Mouse (Mus musculus) heart, embryonic 12.5 days (tissue): ENCODE results near the gene Strip2. TPM values are rescaled to one million over a fixed set of nuclear protein-coding genes. Genes with fewer than 3 reads are reported as not detected.

Experiments used
- ATAC-seq: fragments of 200-750 bp; cut with Nextera tagmentation; 2 replicates; pipeline ENCODE4 v1.8.0; 2017; ENCODE audit warnings: moderate TSS enrichment, moderate library complexity; ENCODE audit not compliant: insufficient number of reproducible peaks, low FRiP score
- H3K27ac ChIP-seq: fragments of 300-500 bp; sonication (generic); 2 replicates; pipeline ENCODE4 v1.5.1; 2016; ENCODE audit warnings: mild to moderate bottlenecking, moderate library complexity; ENCODE audit not compliant: poor library complexity, severe bottlenecking
- H3K27me3 ChIP-seq: fragments of 300-500 bp; sonication (generic); replicated peaks from 2 replicates; pipeline ENCODE4 v1.6.1; 2016; ENCODE audit warnings: mild to moderate bottlenecking, moderate library complexity
- H3K36me3 ChIP-seq: fragments of 300-500 bp; sonication (generic); 2 replicates; pipeline ENCODE4 v1.6.1; 2016; ENCODE audit warnings: mild to moderate bottlenecking, moderate library complexity
- H3K4me1 ChIP-seq: fragments of 300-500 bp; sonication (generic); replicated peaks from 2 replicates; pipeline ENCODE4 v1.6.1; 2016; ENCODE audit warnings: mild to moderate bottlenecking
- H3K4me2 ChIP-seq: fragments of 300-500 bp; sonication (generic); 2 replicates; pipeline ENCODE4 v1.6.1; 2016; ENCODE audit warnings: mild to moderate bottlenecking, moderate library complexity
- H3K4me3 ChIP-seq: fragments of 300-500 bp; sonication (generic); 2 replicates; pipeline ENCODE4 v1.5.1; 2016; ENCODE audit warnings: mild to moderate bottlenecking
- H3K9ac ChIP-seq: fragments of 300-500 bp; sonication (generic); 2 replicates; pipeline ENCODE4 v1.6.1; 2016; ENCODE audit warnings: mild to moderate bottlenecking, moderate library complexity
- H3K9me3 ChIP-seq: fragments of 300-500 bp; sonication (generic); replicated peaks from 2 replicates; pipeline ENCODE4 v1.6.1; 2016; ENCODE audit warnings: mild to moderate bottlenecking, moderate library complexity
- WGBS: fragments of 180-500 bp; shearing (Covaris S2); methylation state at CpG from one replicate; pipeline ENCODE4 v1.1.7; 2016; 5-methylcytosine and 5-hydroxymethylcytosine counted together
- microRNA-seq: library from miRNA; unstranded; fragments of <30 nt; microRNA quantifications from one replicate; pipeline ENCODE4, GENCODE M21; 2017
- polyA plus RNA-seq: library from polyadenylated mRNA; unstranded; fragments of >200 nt; fragmentation: Nextera tagmentation; extraction: Ambion mirVana; gene quantifications from 2 replicates; pipeline ENCODE4 v1.2.1, GENCODE M21; 2016

Strip2 gene
- polyA plus RNA-seq, 1 experiment from 2014 or later: 39.5 TPM

GRCm38 (mm10) chr6:29998771-29999170 is 82.0 kb downstream of the Strip2 start:
- Histone ChIP-seq H3K27ac (no peak overlapping the region), H3K4me1 (0 out of 2 replicates have a peak, but pooled peaks cover 5% of the 10 kb centered on the region), H3K36me3 (no peaks in the 10 kb centered on the region), H3K27me3 (no peaks in the 10 kb centered on the region), H3K9ac (no peak overlapping the region), H3K4me3 (no peak overlapping the region), H3K9me3 (peaks cover 7% of the 10 kb centered on the region; the same call in 1 of the 2 replicates), H3K4me2 (no peak overlapping the region)
- ATAC-seq: no peak
- 62% methylated on average over 4 of the region's 4 CpGs for WGBS

- 72% methylated on average over 9 of the region's 9 CpGs for WGBS
- ATAC-seq: no peak
- H3K4me3 ChIP-seq: no peak overlapping the region
- no peaks in the 10 kb centered on the region for H3K36me3 ChIP-seq
- no peaks in the 10 kb centered on the region for H3K4me1 ChIP-seq
- no peak overlapping the region for H3K4me2 ChIP-seq
- H3K27me3 ChIP-seq: no peaks in the 10 kb centered on the region
- no peaks in the 10 kb centered on the region for H3K9me3 ChIP-seq
- no peak overlapping the region for H3K27ac ChIP-seq
- no peak overlapping the region for H3K9ac ChIP-seq
Measured at GRCm38 (mm10) chr6:30002628-30003027, 85.8 kb downstream of the Strip2 start.

- WGBS: 92% methylated on average over 1 of the region's 1 CpGs
- Histone ChIP-seq H3K9me3 (no peaks in the 10 kb centered on the region), H3K27me3 (no peaks in the 10 kb centered on the region), H3K27ac (no peak overlapping the region), H3K9ac (no peak overlapping the region), H3K4me1 (no peaks in the 10 kb centered on the region), H3K36me3 (no peaks in the 10 kb centered on the region), H3K4me2 (no peak overlapping the region), H3K4me3 (no peak overlapping the region)
- no peak for ATAC-seq
Measured at GRCm38 (mm10) chr6:30005851-30006250, 89.0 kb downstream of the Strip2 start.

GRCm38 (mm10) chr6:30009204-30009603 is 92.4 kb downstream of the Strip2 start:
- H3K4me2 ChIP-seq: no peak overlapping the region
- 77% methylated on average over 7 of the region's 7 CpGs for WGBS
- no peak overlapping the region for H3K27ac ChIP-seq

More at GRCm38 (mm10) chr6:30009204-30009603, 92.4 kb downstream of the Strip2 start:
- no peak for ATAC-seq
- no peaks in the 10 kb centered on the region for H3K9me3 ChIP-seq
- H3K9ac ChIP-seq: no peak overlapping the region
- H3K27me3 ChIP-seq: no peaks in the 10 kb centered on the region
- no peaks in the 10 kb centered on the region for H3K4me1 ChIP-seq
- H3K36me3 ChIP-seq: no peaks in the 10 kb centered on the region
- no peak overlapping the region for H3K4me3 ChIP-seq

Small RNAs within 50 kb of the gene (microRNA-seq; reads per million reads assigned to microRNA genes)
- gene Gm23049: not detected

Other genes starting within 250 kb of the Strip2 start
- 11.2 and 11.9 TPM in 2 replicates for gene Tspan33, start 222.8 kb upstream of the Strip2 start, polyA plus RNA-seq
- gene Smo, start 181.5 kb upstream of the Strip2 start, polyA plus RNA-seq: 26.4 and 27.1 TPM in 2 replicates
- gene Ahcyl2, start 149.0 kb upstream of the Strip2 start, polyA plus RNA-seq: 12.1 and 14.5 TPM in 2 replicates
- 35.0 and 38.0 TPM in 2 replicates for gene Nrf1, start 131.0 kb downstream of the Strip2 start, polyA plus RNA-seq